Mouse (Mus musculus) ES-E14 (cell line): ENCODE data around the gene Enpp6. TPM values are rescaled to one million over a fixed set of nuclear protein-coding genes. Genes with fewer than 3 reads are reported as not detected.

Experiments used
- DNase-seq: peaks from one replicate; pipeline ENCODE4 v3.0.0-alpha.2; 2013; ENCODE audit warnings: low read depth, low spot score
- H3K27ac ChIP-seq: 2 replicates; pipeline ENCODE4 v1.5.1; 2012; ENCODE audit warnings: low read depth, mild to moderate bottlenecking, low read length, moderate library complexity, mixed read lengths; ENCODE audit not compliant: poor library complexity, insufficient read depth, severe bottlenecking
- H3K36me3 ChIP-seq: 2 replicates; pipeline ENCODE4 v1.6.1; 2012; ENCODE audit warnings: mild to moderate bottlenecking, low read length, moderate library complexity, mixed read lengths; ENCODE audit not compliant: control insufficient read depth, poor library complexity, insufficient read depth, severe bottlenecking
- H3K4me1 ChIP-seq, 2 experiments: fragments of 150-350 bp in 1 of 2; sonication (generic) in 1 of 2; 2 replicates each; pipeline ENCODE4 v1.6.1; 2012; ENCODE audit warnings: low read length in 2 of 2, mild to moderate bottlenecking in 1 of 2, mixed read lengths in 1 of 2; ENCODE audit not compliant: control insufficient read depth in 2 of 2, insufficient read depth in 2 of 2, poor library complexity in 1 of 2
- H3K4me3 ChIP-seq, 2 experiments: fragments of 150-350 bp in 1 of 2; sonication (generic) in 1 of 2; 2 replicates each; pipeline ENCODE4 v1.5.1; 2012; ENCODE audit warnings: low read length in 2 of 2, low read depth in 1 of 2, mild to moderate bottlenecking in 1 of 2, mixed read lengths in 1 of 2; ENCODE audit not compliant: insufficient read depth in 1 of 2, poor library complexity in 1 of 2, severe bottlenecking in 1 of 2
- H3K9ac ChIP-seq: 2 replicates; pipeline ENCODE4 v1.6.1; 2012; ENCODE audit warnings: low read depth, mild to moderate bottlenecking, low read length, mixed read lengths; ENCODE audit not compliant: poor library complexity, insufficient read depth, severe bottlenecking
- H3K9me3 ChIP-seq: fragments of 150-350 bp; sonication (generic); 2 replicates; pipeline ENCODE4 v1.6.1; 2012; ENCODE audit warnings: low read depth, mild to moderate bottlenecking, low read length; ENCODE audit not compliant: control insufficient read depth, insufficient read depth
- CHD2 ChIP-seq: IDR thresholded peaks from 2 replicates; pipeline ENCODE4 v1.6.1; 2014; ENCODE audit warnings: mild to moderate bottlenecking, low read depth, low read length, inconsistent platforms
- HCFC1 ChIP-seq: IDR thresholded peaks from 2 replicates; pipeline ENCODE4 v1.6.1; 2012; ENCODE audit warnings: low read length, inconsistent platforms, borderline replicate concordance; ENCODE audit not compliant: insufficient read depth
- MAFK ChIP-seq: IDR thresholded peaks from 2 replicates; pipeline ENCODE4 v1.6.1; 2014; ENCODE audit warnings: mild to moderate bottlenecking, low read depth, low read length, inconsistent platforms; ENCODE audit not compliant: insufficient read depth
- ZC3H11A ChIP-seq: IDR thresholded peaks from 2 replicates; pipeline ENCODE4 v1.6.1; 2012; ENCODE audit warnings: low read depth, mild to moderate bottlenecking, inconsistent platforms, low read length, borderline replicate concordance
- ZNF384 ChIP-seq: IDR thresholded peaks from 2 replicates; pipeline ENCODE4 v1.6.1; 2012; ENCODE audit warnings: low read depth, low read length, inconsistent platforms
- in situ Hi-C, 2 experiments: fragments of 600-800 bp; cut with MboI; formaldehyde crosslinking; loops; one replicate each; pipeline ENCODE4 v1.15.1; 2025; ENCODE audit warnings: low sequenced_read_pairs in 2 of 2, inconsistent platforms in 1 of 2; ENCODE audit not compliant: unreplicated experiment in 2 of 2
- total RNA-seq: library from RNA; depleted of rRNA; stranded (reverse); fragments of 300-350 nt; gene quantifications from 2 replicates; pipeline ENCODE4 v1.2.3, GENCODE M21; 2012

Enpp6 gene
- total RNA-seq, 1 experiment: 0.22 TPM

DNA sequence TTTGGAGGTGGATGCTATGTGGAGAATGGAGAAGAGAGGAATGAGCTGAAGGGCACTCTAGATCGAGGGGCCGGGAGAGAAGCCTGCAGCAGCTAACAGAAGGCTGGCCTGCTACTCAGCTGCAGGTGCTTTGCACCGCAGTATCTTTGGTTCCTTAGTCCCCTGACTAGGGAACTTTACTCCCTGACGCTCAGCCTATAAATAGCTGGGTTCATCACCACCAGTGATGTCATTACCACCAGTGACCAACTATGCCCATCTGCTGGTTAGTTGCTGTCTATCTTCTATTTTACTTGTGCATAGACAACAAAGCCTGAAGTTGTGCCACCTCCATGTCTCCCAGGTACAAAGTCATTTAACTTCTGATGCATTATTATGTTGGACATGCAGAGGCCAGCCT, 37.9 kb downstream of the Enpp6 start:
- Histone ChIP-seq H3K9me3 (no peaks in the 10 kb centered on the region), H3K36me3 (no peaks in the 10 kb centered on the region), H3K4me1 (no peaks in the 10 kb centered on the region), H3K9ac (no peak overlapping the region), H3K4me3 (no peak overlapping the region), H3K27ac (no peak overlapping the region)
- no peak for DNase-seq
- in situ Hi-C loops: no loop called here
- TF ChIP-seq ZNF384: no peak
- TF ChIP-seq CHD2: no peak
- TF ChIP-seq ZC3H11A: no peak
- no peak for TF ChIP-seq MAFK
- no peak for TF ChIP-seq HCFC1

GRCm38 (mm10) chr8:47026841-47027490, 40.3 kb downstream of the Enpp6 start:
- DNase-seq: no peak
- H3K9me3 ChIP-seq: no peaks in the 10 kb centered on the region
- H3K4me1 ChIP-seq: no peaks in the 10 kb centered on the region
- H3K27ac ChIP-seq: no peak overlapping the region
- in situ Hi-C loops: no loop called here
- no peak overlapping the region for H3K4me3 ChIP-seq
- H3K36me3 ChIP-seq: no peaks in the 10 kb centered on the region
- TF ChIP-seq CHD2 (no peak), HCFC1 (no peak), MAFK (no peak), ZC3H11A (no peak), ZNF384 (no peak)
- H3K9ac ChIP-seq: no peak overlapping the region

DNA sequence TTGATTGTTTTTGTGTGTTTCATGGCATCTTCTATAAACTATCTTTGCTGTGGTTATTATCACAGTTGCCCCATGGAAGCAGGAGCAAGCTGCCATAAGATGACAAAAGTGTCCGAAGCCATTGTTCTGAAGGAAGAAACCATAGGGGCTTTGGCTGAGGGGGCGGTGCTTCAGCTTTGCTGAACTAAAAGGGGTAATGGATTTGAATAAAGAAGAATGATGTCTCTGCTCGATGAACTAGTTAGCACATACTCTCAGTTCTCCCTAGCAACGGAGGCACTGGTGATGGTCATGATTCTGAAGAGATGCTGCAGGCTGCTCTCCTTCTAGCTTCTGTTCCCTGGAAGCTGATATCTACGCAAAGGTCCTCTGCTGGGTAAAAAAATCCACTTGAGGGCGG, 41.8 kb downstream of the Enpp6 start:
- no peaks in the 10 kb centered on the region for H3K36me3 ChIP-seq
- no peak for TF ChIP-seq HCFC1
- no peak for TF ChIP-seq ZNF384
- in situ Hi-C loops: no loop called here
- no peaks in the 10 kb centered on the region for H3K4me1 ChIP-seq
- no peak overlapping the region for H3K27ac ChIP-seq
- no peak overlapping the region for H3K9ac ChIP-seq
- no peak overlapping the region for H3K4me3 ChIP-seq
- no peaks in the 10 kb centered on the region for H3K9me3 ChIP-seq
- no peak for DNase-seq

DNA sequence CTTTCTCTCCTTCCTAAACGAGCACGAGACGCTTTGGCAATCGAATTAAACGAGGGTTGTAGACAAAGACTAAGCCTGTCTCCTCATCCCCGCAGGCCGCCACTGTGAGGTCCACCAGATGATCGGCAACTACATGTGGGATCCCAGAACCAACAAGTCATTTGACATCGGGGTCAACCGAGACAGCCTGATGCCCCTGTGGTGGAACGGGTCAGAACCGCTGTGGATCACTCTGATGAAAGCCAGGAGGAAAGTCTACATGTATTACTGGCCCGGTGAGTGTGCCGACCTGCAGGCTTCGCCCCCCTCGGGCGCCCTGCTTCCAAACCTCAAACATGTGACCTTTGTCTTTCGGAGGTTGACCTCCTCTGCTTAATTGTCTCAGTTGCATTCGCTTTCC, 43.6 kb downstream of the Enpp6 start:
- Histone ChIP-seq H3K4me1 (no peaks in the 10 kb centered on the region), H3K9ac (no peak overlapping the region), H3K36me3 (no peaks in the 10 kb centered on the region), H3K4me3 (no peak overlapping the region), H3K9me3 (no peaks in the 10 kb centered on the region), H3K27ac (no peak overlapping the region)
- TF ChIP-seq ZNF384 (no peak), MAFK (no peak), HCFC1 (no peak), ZC3H11A (no peak), CHD2 (no peak)
- DNase-seq: no peak
- in situ Hi-C loops: no loop called here

GRCm38 (mm10) chr8:47032081-47032480, 45.4 kb downstream of the Enpp6 start:
- no peaks in the 10 kb centered on the region for H3K36me3 ChIP-seq
- no peak for TF ChIP-seq HCFC1
- no peak for TF ChIP-seq ZNF384
- TF ChIP-seq CHD2: no peak
- no peak for TF ChIP-seq ZC3H11A
- TF ChIP-seq MAFK: no peak
- H3K9ac ChIP-seq: no peak overlapping the region
- in situ Hi-C loops: no loop called here
- no peaks in the 10 kb centered on the region for H3K4me1 ChIP-seq
- no peak for DNase-seq
- H3K9me3 ChIP-seq: no peaks in the 10 kb centered on the region
- H3K27ac ChIP-seq: no peak overlapping the region
- H3K4me3 ChIP-seq: no peak overlapping the region
